Mouse (Mus musculus) lung, embryonic 16.5 days (tissue): ENCODE measurements around the gene Pik3r3. TPM values are rescaled to one million over a fixed set of nuclear protein-coding genes. Genes with fewer than 3 reads are reported as not detected.
"Not testable (repeated sequence)": the region's sequence is repeated elsewhere in the genome, so short reads cannot be mapped to it uniquely, and the experiment has no call there.

ENCODE experiments used
- ATAC-seq: fragments of 200-750 bp; cut with Nextera tagmentation; 2 replicates; pipeline ENCODE4 v1.8.0; 2017; ENCODE audit warnings: low read depth, mild to moderate bottlenecking, moderate library complexity
- H3K27ac ChIP-seq: fragments of 300-500 bp; sonication (generic); 2 replicates; pipeline ENCODE4 v1.5.1; 2014; ENCODE audit warnings: mild to moderate bottlenecking, control low read depth, low read length
- H3K27me3 ChIP-seq: fragments of 300-500 bp; sonication (generic); 2 replicates; pipeline ENCODE4 v1.6.1; 2014; ENCODE audit warnings: low read depth, low read length, mixed read lengths; ENCODE audit not compliant: control insufficient read depth, insufficient read depth
- H3K36me3 ChIP-seq: fragments of 300-500 bp; sonication (generic); 2 replicates; pipeline ENCODE4 v1.6.1; 2014; ENCODE audit warnings: low read length; ENCODE audit not compliant: control insufficient read depth, insufficient read depth
- H3K4me1 ChIP-seq: fragments of 300-500 bp; sonication (generic); replicated peaks from 2 replicates; pipeline ENCODE4 v1.6.1; 2014; ENCODE audit warnings: low read length, mixed read lengths; ENCODE audit not compliant: control insufficient read depth, insufficient read depth
- H3K4me2 ChIP-seq: fragments of 300-500 bp; sonication (generic); 2 replicates; pipeline ENCODE4 v1.6.1; 2014; ENCODE audit warnings: low read depth, low read length, control low read depth
- H3K4me3 ChIP-seq: fragments of 300-500 bp; sonication (generic); 2 replicates; pipeline ENCODE4 v1.5.1; 2014; ENCODE audit warnings: mild to moderate bottlenecking, low read length, control low read depth
- H3K9ac ChIP-seq: fragments of 300-500 bp; sonication (generic); 2 replicates; pipeline ENCODE4 v1.6.1; 2014; ENCODE audit warnings: low read length, control low read depth
- H3K9me3 ChIP-seq: fragments of 300-500 bp; sonication (generic); 2 replicates; pipeline ENCODE4 v1.6.1; 2016; ENCODE audit warnings: low read length; ENCODE audit not compliant: control insufficient read depth
- WGBS: fragments of 180-500 bp; shearing (Covaris S2); extraction: QIAGEN DNeasy Blood & Tissue Kit; methylation state at CpG from one replicate; pipeline ENCODE4 v1.1.7; 2014; 5-methylcytosine and 5-hydroxymethylcytosine counted together
- polyA plus RNA-seq: library from polyadenylated mRNA; unstranded; fragments of >200 nt; fragmentation: Nextera tagmentation; extraction: Ambion mirVana; gene quantifications from 2 replicates; pipeline ENCODE4 v1.2.1, GENCODE M21; 2015

Pik3r3 gene
- polyA plus RNA-seq, 1 experiment from 2014 or later: 23.6 TPM

- ATAC-seq: no peak
- H3K4me3 ChIP-seq: no peak overlapping the region
- H3K9ac ChIP-seq: no peak overlapping the region
- 60% methylated on average over 2 of the region's 2 CpGs for WGBS
- H3K27ac ChIP-seq: no peak overlapping the region
- H3K36me3 ChIP-seq: no peaks in the 10 kb centered on the region
- no peaks in the 10 kb centered on the region for H3K9me3 ChIP-seq
- no peak overlapping the region for H3K4me2 ChIP-seq
- H3K27me3 ChIP-seq: no peaks in the 10 kb centered on the region
- no peaks in the 10 kb centered on the region for H3K4me1 ChIP-seq
Observed at GRCm38 (mm10) chr4:116244240-116244639, 22.8 kb downstream of the Pik3r3 start.

GRCm38 (mm10) chr4:116245926-116246325 is 24.5 kb downstream of the Pik3r3 start:
- not testable (repeated sequence) for H3K4me3 ChIP-seq, H3K27ac ChIP-seq, H3K4me2 ChIP-seq, ATAC-seq, H3K27me3 ChIP-seq, H3K36me3 ChIP-seq, H3K9ac ChIP-seq, H3K4me1 ChIP-seq, H3K9me3 ChIP-seq
- WGBS: 49% methylated on average over 3 of the region's 3 CpGs

- Histone ChIP-seq H3K36me3 (no peaks in the 10 kb centered on the region), H3K4me2 (no peak overlapping the region)
- WGBS: 85% methylated on average over 3 of the region's 3 CpGs
Observed at GRCm38 (mm10) chr4:116249986-116250385, 28.6 kb downstream of the Pik3r3 start.

GRCm38 (mm10) chr4:116268220-116268619 is 46.8 kb downstream of the Pik3r3 start:
- Histone ChIP-seq H3K4me1 (no peaks in the 10 kb centered on the region), H3K27me3 (no peaks in the 10 kb centered on the region), H3K9ac (no peak overlapping the region), H3K4me3 (no peak overlapping the region), H3K27ac (no peak overlapping the region), H3K9me3 (no peaks in the 10 kb centered on the region), H3K36me3 (no peaks in the 10 kb centered on the region; the same call in 1 of the 2 replicates), H3K4me2 (no peak overlapping the region)
- WGBS: 90% methylated on average over 6 of the region's 6 CpGs
- no peak for ATAC-seq

More at GRCm38 (mm10) chr4:116249986-116250385, 28.6 kb downstream of the Pik3r3 start:
- H3K27me3 ChIP-seq: no peaks in the 10 kb centered on the region
- no peak for ATAC-seq
- no peak overlapping the region for H3K9ac ChIP-seq
- no peaks in the 10 kb centered on the region for H3K9me3 ChIP-seq
- H3K4me3 ChIP-seq: no peak overlapping the region
- H3K27ac ChIP-seq: no peak overlapping the region
- H3K4me1 ChIP-seq: no peaks in the 10 kb centered on the region

GRCm38 (mm10) chr4:116282211-116282610 is 60.8 kb downstream of the Pik3r3 start:
- Histone ChIP-seq H3K27me3 (no peaks in the 10 kb centered on the region), H3K4me2 (no peak overlapping the region), H3K9ac (no peak overlapping the region), H3K4me1 (no peaks in the 10 kb centered on the region), H3K9me3 (no peaks in the 10 kb centered on the region), H3K27ac (no peak overlapping the region), H3K4me3 (no peak overlapping the region), H3K36me3 (peaks cover 2% of the 10 kb centered on the region)
- no peak for ATAC-seq
- WGBS: 73% methylated on average over 2 of the region's 2 CpGs

- Histone ChIP-seq H3K9ac (no peak overlapping the region), H3K27me3 (no peaks in the 10 kb centered on the region), H3K27ac (no peak overlapping the region), H3K4me2 (no peak overlapping the region), H3K4me1 (no peaks in the 10 kb centered on the region), H3K36me3 (peaks cover 19% of the 10 kb centered on the region), H3K9me3 (no peaks in the 10 kb centered on the region), H3K4me3 (no peak overlapping the region)
- 91% methylated on average over 6 of the region's 6 CpGs for WGBS
- no peak for ATAC-seq
Observed at GRCm38 (mm10) chr4:116291561-116291960, 70.1 kb downstream of the Pik3r3 start.

- no peaks in the 10 kb centered on the region for H3K9me3 ChIP-seq
- no peak overlapping the region for H3K9ac ChIP-seq
- H3K27me3 ChIP-seq: no peaks in the 10 kb centered on the region
- H3K4me1 ChIP-seq: no peaks in the 10 kb centered on the region
- H3K36me3 ChIP-seq: peaks cover 13% of the 10 kb centered on the region
- 87% methylated on average over 12 of the region's 12 CpGs for WGBS
- H3K4me3 ChIP-seq: no peak overlapping the region
- no peak for ATAC-seq
- no peak overlapping the region for H3K27ac ChIP-seq
- no peak overlapping the region for H3K4me2 ChIP-seq
Observed at GRCm38 (mm10) chr4:116293296-116293695, 71.9 kb downstream of the Pik3r3 start.

- ATAC-seq: no peak
- Histone ChIP-seq H3K9me3 (no peaks in the 10 kb centered on the region), H3K4me3 (no peak overlapping the region), H3K27me3 (no peaks in the 10 kb centered on the region), H3K9ac (no peak overlapping the region), H3K36me3 (peaks cover 12% of the 10 kb centered on the region), H3K4me2 (no peak overlapping the region), H3K4me1 (no peaks in the 10 kb centered on the region), H3K27ac (no peak overlapping the region)
- WGBS: 57% methylated on average over 4 of the region's 4 CpGs
Observed at GRCm38 (mm10) chr4:116300878-116301355, 79.5 kb downstream of the Pik3r3 start.

- Histone ChIP-seq H3K36me3 (peaks cover 19% of the 10 kb centered on the region), H3K4me3 (no peak overlapping the region), H3K9me3 (no peaks in the 10 kb centered on the region), H3K27me3 (no peaks in the 10 kb centered on the region), H3K4me2 (no peak overlapping the region), H3K27ac (no peak overlapping the region), H3K9ac (no peak overlapping the region), H3K4me1 (no peaks in the 10 kb centered on the region)
- no peak for ATAC-seq
- WGBS: 17% methylated on average over 1 of the region's 1 CpGs
Observed at GRCm38 (mm10) chr4:116304551-116304950, 83.1 kb downstream of the Pik3r3 start.

GRCm38 (mm10) chr4:116317575-116317974 is 96.2 kb downstream of the Pik3r3 start:
- Histone ChIP-seq H3K4me3 (no peak overlapping the region), H3K36me3 (peaks cover 14% of the 10 kb centered on the region), H3K9ac (no peak overlapping the region), H3K4me2 (no peak overlapping the region), H3K27me3 (no peaks in the 10 kb centered on the region), H3K9me3 (no peaks in the 10 kb centered on the region), H3K27ac (no peak overlapping the region), H3K4me1 (no peaks in the 10 kb centered on the region)
- 88% methylated on average over 4 of the region's 4 CpGs for WGBS
- ATAC-seq: no peak
